Mouse (Mus musculus) left cerebral cortex, postnatal 4 days (tissue): ENCODE measurements at regions not wholly inside any gene's neighbourhood (a gene's known extent, or its start where the extent isn't known, plus 50 kb on each side); places are given as distances from the start of the nearest gene placed in this dataset.

Source experiments
- DNase-seq: peaks from one replicate; pipeline ENCODE4 v3.0.0-alpha.2; 2022
- intact Hi-C: fragments of 180-260 bp; cut with DNase I; formaldehyde crosslinking; loops from one replicate; pipeline ENCODE4 v1.15.1; 2025

DNA sequence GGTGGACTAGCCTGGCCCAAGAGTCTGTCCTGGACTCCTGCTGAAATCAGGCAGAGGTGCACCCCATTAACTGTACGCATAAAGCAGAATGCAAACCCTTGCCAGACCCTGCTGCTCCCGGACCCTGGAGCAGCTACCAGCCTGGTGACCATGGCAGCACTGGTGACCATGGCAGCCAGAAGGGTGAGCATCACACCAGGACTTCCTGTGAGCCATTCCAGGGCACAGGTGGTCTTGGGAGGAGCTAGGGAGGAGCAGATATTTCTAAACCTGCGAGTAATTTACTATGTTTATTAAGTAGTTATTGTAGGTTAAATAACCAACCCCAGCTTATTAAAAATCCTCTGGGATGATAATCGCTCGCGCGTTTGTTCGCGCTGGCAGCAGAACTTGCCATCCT is 113.8 kb downstream of the Plxna1 start:
- DNase-seq: no peak
- intact Hi-C loops: no loop called here

DNA sequence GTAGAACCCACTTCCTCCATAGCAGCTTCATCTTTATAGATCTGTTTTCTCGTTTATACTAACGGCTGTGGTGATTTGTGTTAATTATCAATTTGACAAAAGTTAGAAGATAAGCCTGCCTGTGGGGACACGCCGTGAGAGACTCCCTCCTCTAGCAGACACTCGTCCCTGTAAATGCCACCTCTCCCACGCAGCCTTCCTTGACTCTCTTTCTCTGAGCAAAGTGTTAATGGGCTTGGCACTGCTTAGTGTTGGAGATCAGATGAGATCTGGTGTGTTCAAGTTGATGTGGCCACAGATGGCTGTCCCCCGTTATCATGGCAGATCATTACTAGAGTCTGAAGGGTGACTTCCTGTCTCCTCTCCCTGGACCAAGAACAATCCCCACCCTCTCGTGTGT is 113.1 kb downstream of the Plxna1 start:
- intact Hi-C loops: no loop called here
- DNase-seq: no peak

DNA sequence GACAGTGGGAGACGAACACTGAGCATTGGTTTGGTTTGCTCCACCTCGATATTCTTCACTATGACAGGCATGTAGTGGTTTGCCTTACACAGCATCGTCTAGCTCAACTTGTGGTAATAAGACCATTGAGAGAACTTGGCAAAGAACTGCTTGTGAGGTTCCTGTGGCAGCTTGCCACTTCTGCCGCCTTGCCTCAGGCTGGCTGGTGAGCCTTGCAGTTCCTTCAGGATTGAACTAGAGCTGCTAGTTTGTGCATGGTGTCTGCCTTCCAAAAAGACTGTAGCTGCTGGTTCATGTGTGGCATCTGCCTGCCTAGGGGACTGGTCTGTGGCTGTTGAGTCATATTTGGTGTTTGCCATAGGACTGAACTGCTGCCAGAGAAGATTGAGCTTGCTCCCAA is 110.8 kb downstream of the Plxna1 start:
- peak; percentile 40 for DNase-seq
- intact Hi-C loops: no loop called here

DNA sequence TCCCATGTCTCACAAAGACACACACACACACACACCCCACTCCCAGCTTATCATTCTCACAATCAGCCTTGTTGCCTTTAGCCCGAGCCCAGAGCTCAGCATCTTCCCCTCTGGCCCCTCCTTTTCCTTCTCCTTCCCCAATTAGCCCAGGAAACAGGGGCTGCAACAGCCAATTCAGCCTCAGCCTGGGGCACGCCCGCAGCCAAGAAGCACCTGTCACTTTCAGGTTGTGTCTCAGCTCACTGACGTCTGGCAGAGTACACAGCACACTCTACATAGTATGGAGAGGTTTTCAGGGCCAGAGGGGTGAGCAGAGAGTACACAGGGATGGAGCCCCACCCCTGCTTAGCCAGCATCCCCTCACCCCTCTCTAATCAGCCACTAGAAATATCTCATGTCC is 106.4 kb downstream of the Plxna1 start:
- intact Hi-C loops: no loop called here
- DNase-seq: no peak

DNA sequence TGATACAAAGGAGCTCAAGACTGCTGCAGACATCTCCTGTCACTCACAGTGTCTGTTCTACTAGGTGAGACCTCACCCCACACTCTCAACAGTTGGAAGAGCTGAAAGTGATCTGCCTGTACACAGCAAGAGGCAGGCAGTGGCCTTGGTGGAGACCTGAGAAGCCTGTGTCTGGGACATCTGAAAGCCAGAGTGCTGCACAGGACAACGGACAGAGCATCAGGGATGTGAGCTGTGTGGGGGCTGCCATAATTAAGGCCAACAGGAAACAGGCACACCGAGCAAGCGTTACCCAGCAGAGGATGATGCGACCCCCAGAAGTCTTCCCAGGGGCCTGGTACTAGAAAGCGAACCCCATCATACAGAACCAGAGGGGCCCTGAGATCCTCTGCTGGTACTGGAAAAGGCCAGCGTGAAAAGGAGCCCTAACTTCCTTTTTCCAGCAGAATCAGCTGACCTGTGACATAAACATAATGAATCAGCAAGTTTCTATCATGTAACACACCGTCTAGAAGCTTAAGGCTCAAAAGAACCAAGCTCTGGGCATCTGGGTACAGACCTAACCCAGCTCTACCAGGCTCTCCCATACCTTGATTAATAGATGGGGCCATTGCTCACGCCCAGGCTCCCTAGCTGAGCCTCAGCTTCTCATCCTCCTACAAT is 105.7 kb downstream of the Plxna1 start:
- intact Hi-C loops: no loop called here
- no peak for DNase-seq

DNA sequence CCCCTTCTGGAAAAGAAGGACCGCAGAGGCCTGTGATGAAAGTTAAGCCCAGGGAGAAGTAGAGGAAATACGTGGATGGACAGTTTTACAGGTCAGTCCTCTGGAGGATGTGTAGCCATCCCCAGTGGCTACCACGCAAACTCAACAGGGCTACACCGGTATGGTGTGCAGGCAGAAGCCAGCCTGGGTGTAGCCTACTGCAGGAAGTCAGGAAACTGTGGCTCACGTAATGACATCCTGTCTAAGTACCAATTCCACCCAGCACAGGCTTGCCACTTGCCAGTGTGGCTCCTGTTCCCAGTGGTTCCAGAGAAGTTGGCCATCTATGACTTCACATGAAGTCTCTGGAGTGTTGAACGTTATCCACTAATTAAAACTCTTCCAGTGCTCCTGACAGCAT is 105.0 kb downstream of the Plxna1 start:
- intact Hi-C loops: no loop called here
- DNase-seq: no peak

DNA sequence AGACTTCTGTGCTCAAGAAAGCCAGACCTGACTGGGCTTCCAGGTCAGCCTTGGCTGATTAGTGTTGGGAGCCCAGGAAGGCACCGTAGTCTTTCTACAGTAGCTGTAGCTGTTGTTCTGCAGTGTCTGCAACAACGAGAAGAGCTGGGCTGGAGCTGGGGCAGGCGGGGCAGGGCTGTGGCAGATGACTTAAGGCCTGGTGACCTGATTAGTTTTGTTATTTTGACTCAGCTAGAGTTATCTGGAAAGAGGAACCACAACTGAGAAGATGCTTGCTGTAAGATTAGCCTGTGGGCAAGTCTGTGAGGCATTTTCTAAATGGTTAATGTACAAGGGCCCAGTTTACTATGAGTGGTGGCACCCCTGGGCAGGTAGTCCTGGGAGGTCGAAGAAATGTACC is 104.3 kb downstream of the Plxna1 start:
- DNase-seq: no peak
- intact Hi-C loops: no loop called here

DNA sequence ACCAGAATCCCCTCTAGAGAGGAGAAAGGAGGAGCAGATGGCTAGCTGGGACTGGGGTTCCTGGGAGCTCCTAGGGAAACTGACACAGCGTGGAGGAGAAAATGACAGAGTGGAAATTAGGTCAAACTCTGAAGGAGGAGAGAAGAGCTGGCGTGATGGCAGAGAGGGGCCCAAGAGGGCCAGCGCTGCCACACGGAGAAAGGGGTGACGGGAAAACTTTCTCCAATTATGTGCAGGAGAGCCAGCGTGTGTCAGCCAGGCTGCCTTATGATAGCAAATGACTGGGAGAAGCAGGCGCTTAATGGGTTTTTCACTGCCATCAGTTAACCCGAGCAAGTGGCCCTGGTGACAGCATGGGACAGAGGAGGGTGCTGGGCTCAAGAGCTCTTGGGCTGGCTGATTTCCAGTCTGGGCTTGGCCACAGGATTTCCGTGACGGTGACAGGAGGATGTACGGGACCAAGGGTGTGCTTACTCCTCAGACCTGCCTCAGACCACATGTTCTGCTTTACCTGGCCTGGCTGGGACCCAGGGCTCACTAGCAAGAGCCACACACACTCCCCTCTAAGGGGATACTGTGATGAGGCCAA is 102.9 kb downstream of the Plxna1 start:
- DNase-seq: no peak
- intact Hi-C loops: no loop called here

DNA sequence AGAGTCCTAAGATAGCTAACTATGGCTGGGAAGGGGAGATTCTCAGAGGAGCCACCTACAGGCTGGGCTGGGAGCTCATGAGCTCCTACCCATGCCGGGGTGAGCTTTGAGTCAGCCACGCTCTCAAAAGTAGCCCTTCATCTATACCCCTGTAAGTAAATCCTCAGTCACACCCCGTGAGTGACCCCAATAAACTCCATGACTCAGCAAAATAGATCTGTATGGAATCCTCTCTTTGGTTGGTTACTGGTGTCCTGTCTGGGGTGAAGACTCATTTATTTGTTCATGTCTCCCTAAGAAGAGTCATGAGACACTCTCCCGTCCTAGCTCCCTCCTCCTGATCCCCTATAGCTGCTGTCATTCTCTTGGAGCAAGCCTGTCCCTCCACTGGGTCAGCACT is 99.5 kb downstream of the Plxna1 start:
- DNase-seq: no peak
- intact Hi-C loops: no loop called here

DNA sequence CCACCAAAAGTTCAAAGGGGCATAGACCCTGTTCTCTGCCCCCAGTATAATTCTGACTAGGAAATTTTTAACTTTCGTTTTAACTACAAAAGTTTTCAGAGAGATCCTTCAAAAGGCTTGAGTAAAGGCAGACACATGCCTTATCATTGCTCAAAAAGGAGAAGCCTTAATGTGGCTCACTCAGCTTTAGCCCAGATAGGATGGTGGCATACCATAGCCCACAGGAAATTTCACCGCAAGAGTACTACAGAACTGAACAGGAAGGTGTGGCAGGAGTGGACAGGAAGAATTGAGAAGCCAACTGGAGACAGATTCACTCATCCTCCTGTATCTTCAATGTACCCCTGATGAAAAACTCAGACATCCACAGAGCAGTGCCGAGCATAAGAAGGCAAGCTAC is 97.1 kb downstream of the Plxna1 start:
- DNase-seq: no peak
- intact Hi-C loops: no loop called here
